Mouse (Mus musculus) thymus, adult 2 months (tissue): ENCODE measurements around the gene Man1a. TPM values are rescaled to one million over a fixed set of nuclear protein-coding genes. Genes with fewer than 3 reads are reported as not detected.

ENCODE experiments used
- DNase-seq: peaks from one replicate; pipeline ENCODE4 v3.0.0; 2021
- H3K27ac ChIP-seq: fragments of 200-500 bp; 2 replicates; pipeline ENCODE4 v1.5.1; 2012; ENCODE audit warnings: low read length, control low read depth; ENCODE audit not compliant: control insufficient read depth, insufficient read depth
- H3K27me3 ChIP-seq: fragments of 200-500 bp; 2 replicates; pipeline ENCODE4 v1.6.1; 2012; ENCODE audit warnings: mild to moderate bottlenecking, low read length, moderate library complexity, mixed read lengths; ENCODE audit not compliant: control insufficient read depth, insufficient read depth
- H3K36me3 ChIP-seq: fragments of 200-500 bp; 2 replicates; pipeline ENCODE4 v1.6.1; 2012; ENCODE audit warnings: mild to moderate bottlenecking, low read length, moderate library complexity; ENCODE audit not compliant: control insufficient read depth, insufficient read depth
- H3K4me1 ChIP-seq: fragments of 200-500 bp; replicated peaks from 2 replicates; pipeline ENCODE4 v1.6.1; 2012; ENCODE audit warnings: low read length; ENCODE audit not compliant: control insufficient read depth, insufficient read depth
- H3K4me3 ChIP-seq: fragments of 200-500 bp; 2 replicates; pipeline ENCODE4 v1.5.1; 2012; ENCODE audit warnings: mild to moderate bottlenecking, low read length, control low read depth, moderate library complexity; ENCODE audit not compliant: control insufficient read depth, insufficient read depth
- CTCF ChIP-seq: fragments of 200-500 bp; IDR thresholded peaks from 2 replicates; pipeline ENCODE4 v1.5.1; 2012; ENCODE audit warnings: mild to moderate bottlenecking, control low read depth, low read length, moderate library complexity, borderline replicate concordance; ENCODE audit not compliant: control insufficient read depth, poor library complexity, insufficient read depth; ENCODE audit errors: extremely low read depth
- POLR2A ChIP-seq: fragments of 200-500 bp; IDR thresholded peaks from 2 replicates; pipeline ENCODE4 v1.6.1; 2012; ENCODE audit warnings: mild to moderate bottlenecking, low read length, control low read depth, moderate library complexity; ENCODE audit not compliant: control insufficient read depth, poor library complexity, insufficient read depth; ENCODE audit errors: extremely low read depth
- WGBS: fragments of 180-500 bp; shearing (Covaris S2); methylation state at CpG from one replicate; pipeline ENCODE4 v1.1.7; 2018; 5-methylcytosine and 5-hydroxymethylcytosine counted together
- polyA plus RNA-seq: library from polyadenylated mRNA; depleted of rRNA; stranded (reverse); fragments of >200 nt; gene quantifications from 2 replicates; pipeline ENCODE4 v1.2.3, GENCODE M21; 2012

Man1a gene
- polyA plus RNA-seq, 1 experiment = 26.5 TPM

DNA sequence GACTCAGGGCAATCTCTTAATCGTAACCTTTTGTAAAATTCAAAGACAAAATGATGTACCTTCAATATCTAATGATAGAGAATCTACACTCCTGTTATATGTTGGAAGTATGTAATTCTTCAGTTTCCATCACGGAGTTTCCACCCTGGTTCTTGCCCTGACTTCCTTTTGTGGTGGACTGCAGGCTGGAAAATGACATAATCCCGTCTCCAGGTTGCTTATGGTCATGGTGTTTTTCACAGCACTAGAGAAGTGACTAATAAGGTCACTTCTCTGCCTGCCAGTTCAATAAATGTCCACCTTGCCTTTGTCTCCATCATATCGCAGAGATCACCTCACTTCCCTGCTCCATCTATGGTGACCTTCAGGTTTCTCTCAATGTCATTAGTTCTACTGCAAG lies 22.2 kb downstream of the Man1a start:
- no peak for DNase-seq
- Histone ChIP-seq H3K36me3 (no peaks in the 10 kb centered on the region), H3K27ac (no peak overlapping the region), H3K4me1 (peaks cover 3% of the 10 kb centered on the region), H3K27me3 (no peaks in the 10 kb centered on the region), H3K4me3 (no peak overlapping the region)
- TF ChIP-seq POLR2A (no peak), CTCF (no peak)
- 93% methylated on average over 4 of the region's 4 CpGs for WGBS

DNA sequence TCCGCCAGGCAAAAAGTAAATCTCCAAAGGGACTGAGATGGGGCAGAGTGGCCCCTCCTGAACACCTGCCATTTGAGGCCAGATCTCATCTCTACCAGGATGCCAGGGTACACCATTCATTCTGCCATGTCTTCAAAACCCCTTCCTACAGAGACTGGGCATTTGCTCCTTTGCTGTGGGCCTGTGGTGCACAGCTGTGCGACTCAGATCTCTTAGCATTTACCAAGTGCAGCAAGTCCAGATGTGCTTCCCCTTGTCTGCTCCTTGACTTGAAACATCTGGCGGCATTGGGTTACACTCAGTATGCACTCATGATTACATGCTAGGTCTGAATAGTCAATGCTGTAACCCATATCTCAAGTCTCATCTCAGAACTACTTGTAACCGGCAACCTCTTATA lies 28.5 kb downstream of the Man1a start:
- Histone ChIP-seq H3K4me1 (peaks cover 18% of the 10 kb centered on the region), H3K4me3 (no peak overlapping the region), H3K27ac (peak overlapping the region; percentile 74; the same call in 1 of the 2 replicates), H3K36me3 (no peaks in the 10 kb centered on the region), H3K27me3 (no peaks in the 10 kb centered on the region)
- DNase-seq = peak; percentile 37
- TF ChIP-seq CTCF = no peak
- no peak for TF ChIP-seq POLR2A
- WGBS = 12% methylated on average over 4 of the region's 4 CpGs

DNA sequence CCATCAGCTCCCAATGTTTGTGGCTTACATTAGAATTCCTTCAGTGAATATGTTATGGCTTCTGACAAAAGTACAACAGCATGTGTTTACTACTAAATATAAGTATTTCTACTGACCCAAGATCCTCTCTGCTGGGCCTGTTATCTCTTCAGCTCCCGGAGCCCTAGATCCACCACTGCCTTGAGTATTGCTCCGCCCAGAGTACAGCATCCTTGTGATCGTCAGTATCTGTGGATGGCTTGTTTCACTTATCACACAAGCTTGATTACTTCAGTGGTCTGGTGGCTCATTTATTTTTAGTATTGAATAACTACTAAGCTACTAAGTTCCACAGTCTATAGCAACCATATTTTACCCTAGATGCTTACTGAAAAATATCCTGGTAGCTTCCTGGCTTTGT lies 33.1 kb downstream of the Man1a start:
- WGBS = 95% methylated on average over 3 of the region's 3 CpGs
- H3K27me3 ChIP-seq = no peaks in the 10 kb centered on the region

DNA sequence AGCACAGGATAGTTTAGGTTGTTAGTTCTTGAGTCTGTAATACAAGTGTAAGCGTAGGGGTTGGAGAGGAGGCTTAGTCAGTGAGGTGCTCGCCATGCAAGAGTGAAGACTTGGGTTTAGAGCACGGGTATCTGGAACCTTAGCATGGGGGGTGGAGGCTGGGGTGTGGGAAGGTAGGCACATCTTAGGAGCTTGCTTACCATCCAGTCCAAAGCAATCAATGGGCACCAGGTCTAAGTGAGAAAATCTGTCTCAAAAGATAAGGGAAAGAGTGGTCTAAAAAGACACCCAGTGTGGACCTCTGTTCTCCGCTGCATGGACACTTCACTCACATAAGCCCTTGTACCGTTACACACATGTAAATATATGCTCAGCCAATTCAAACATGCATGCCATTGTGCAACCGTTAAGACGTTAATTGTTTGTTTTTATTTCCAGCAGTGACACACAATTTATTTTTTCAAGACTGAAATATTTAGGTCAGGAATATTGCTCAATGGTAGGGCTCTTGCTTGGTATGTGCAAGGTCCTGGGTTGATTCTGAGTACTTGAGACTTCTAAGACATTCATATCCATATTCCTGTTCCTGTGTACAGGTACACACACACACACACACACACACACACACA lies 34.1 kb downstream of the Man1a start:
- no peak overlapping the region for H3K4me3 ChIP-seq
- DNase-seq = no peak
- H3K27me3 ChIP-seq = no peaks in the 10 kb centered on the region
- WGBS = 98% methylated on average over 7 of the region's 7 CpGs
- no peak for TF ChIP-seq POLR2A
- TF ChIP-seq CTCF = no peak
- H3K36me3 ChIP-seq = no peaks in the 10 kb centered on the region
- no peak overlapping the region for H3K27ac ChIP-seq
- peaks cover 31% of the 10 kb centered on the region for H3K4me1 ChIP-seq

More for the DNA sequence above, 33.1 kb downstream of the Man1a start:
- TF ChIP-seq CTCF (no peak), POLR2A (no peak)
- Histone ChIP-seq H3K27ac (no peak overlapping the region), H3K36me3 (no peaks in the 10 kb centered on the region), H3K4me1 (peaks cover 31% of the 10 kb centered on the region), H3K4me3 (no peak overlapping the region)
- DNase-seq = no peak

DNA sequence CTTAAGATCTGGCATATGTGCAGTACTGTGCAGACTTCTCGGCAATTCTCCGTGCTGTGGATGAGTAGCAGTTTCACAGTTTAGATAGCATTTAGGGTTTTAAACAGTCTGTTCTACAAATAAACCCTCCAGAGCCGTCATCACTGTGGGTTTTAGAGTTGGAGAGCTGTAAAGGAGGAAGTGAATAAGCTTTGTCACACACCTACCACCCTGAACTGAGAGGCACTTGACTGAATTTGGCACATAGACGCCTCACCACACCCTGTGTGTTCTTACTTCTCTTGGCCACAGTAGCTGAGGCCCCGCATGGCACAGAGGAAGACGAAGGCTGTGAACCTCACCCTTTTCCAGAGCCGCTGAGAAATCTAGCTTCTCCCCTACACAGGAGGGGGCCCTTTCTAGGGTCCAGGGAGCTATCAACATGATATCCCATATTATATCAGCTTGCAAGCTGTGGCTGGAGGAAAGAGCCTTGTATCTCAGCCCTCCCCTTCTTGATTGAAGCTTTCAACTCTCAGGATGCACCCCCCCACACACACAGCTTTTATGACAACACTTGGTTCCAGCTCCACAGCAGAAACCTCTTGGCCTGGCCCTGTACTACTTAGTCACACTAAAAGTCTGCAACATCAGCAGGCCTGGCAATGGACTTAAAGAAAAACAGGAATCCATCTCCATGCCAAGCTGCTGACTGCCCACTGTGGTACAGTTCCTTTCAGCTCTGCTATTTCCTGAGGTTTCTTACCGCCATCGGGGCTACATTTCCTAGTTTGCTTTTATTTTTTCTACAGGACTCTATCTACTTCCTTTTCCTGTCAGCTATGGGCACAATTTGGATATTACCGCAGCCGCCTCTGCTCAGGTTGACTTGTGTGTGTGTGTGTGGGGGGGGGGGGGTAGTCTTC lies 35.9 kb downstream of the Man1a start:
- peaks cover 25% of the 10 kb centered on the region for H3K4me1 ChIP-seq
- TF ChIP-seq POLR2A (no peak), CTCF (no peak)
- DNase-seq = peak; percentile 50
- H3K36me3 ChIP-seq = no peaks in the 10 kb centered on the region
- H3K27me3 ChIP-seq = no peaks in the 10 kb centered on the region
- 7% methylated on average over 11 of the region's 11 CpGs for WGBS
- no peak overlapping the region for H3K4me3 ChIP-seq
- H3K27ac ChIP-seq = peak overlapping the region; percentile 90

DNA sequence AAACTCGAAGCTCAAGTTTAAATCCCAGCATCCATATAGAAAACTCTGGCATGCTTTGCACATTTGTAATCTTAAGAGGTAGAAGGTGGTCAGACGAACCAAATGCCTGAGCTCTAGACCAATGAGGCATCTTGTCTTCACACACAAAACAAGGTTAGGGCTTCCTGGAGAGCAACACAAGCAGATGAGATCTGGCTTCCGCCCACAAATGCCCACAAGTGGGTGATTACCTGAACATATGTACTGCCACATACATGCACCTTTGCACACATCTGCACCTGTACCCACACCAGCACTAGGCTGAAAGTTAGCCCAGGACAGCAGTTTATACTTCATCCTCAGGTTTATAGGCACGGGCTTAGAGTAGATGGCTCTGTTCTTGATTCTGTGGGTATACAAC lies 36.7 kb downstream of the Man1a start:
- WGBS = 23% methylated on average over 4 of the region's 4 CpGs
- H3K36me3 ChIP-seq = no peaks in the 10 kb centered on the region
- no peak overlapping the region for H3K4me3 ChIP-seq
- H3K27ac ChIP-seq = peak overlapping the region; percentile 90
- peak; percentile 37 for DNase-seq
- no peaks in the 10 kb centered on the region for H3K27me3 ChIP-seq
- no peak for TF ChIP-seq POLR2A
- no peak for TF ChIP-seq CTCF
- peaks cover 26% of the 10 kb centered on the region for H3K4me1 ChIP-seq

DNA sequence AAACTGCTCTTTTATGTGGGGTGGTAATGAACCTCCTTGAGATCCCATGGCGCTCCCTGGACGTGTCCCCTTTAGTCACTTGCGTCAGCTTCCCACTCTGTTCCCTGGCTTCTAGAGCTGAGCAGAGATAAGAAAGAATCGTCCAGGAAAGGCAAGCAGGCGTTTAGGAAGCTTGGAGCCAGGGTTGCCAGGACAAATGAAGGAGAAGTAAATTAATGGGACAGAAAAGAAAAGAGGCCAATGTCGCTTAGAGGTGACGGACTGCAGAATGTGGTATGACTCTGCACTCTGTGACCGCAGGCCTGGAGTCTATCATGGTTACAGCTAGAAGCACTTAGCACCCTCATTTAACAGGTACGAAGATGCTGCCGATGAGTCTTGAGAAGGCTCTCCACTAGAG lies 37.7 kb downstream of the Man1a start:
- DNase-seq = no peak
- 79% methylated on average over 10 of the region's 10 CpGs for WGBS
- Histone ChIP-seq H3K4me1 (peaks cover 26% of the 10 kb centered on the region), H3K27me3 (no peaks in the 10 kb centered on the region), H3K36me3 (no peaks in the 10 kb centered on the region), H3K4me3 (no peak overlapping the region), H3K27ac (no peak overlapping the region)
- TF ChIP-seq CTCF (no peak), POLR2A (no peak)
